Mouse (Mus musculus) urinary bladder, postnatal 14 days (tissue): ENCODE results near the gene Sypl.
A peak's percentile ranks its signal among the peaks of the same experiment; 100 is the strongest.

Experiments
- DNase-seq: peaks from one replicate; pipeline ENCODE4 v3.0.0; 2021; ENCODE audit warnings: low spot score

Gene Sypl

GRCm38 (mm10) chr12:33003339-33003965, 49.8 kb downstream of the Sypl start:
- DNase-seq = no peak

- DNase-seq = peak; percentile 52
Measured at GRCm38 (mm10) chr12:33005858-33006257, 52.2 kb downstream of the Sypl start.

DNA sequence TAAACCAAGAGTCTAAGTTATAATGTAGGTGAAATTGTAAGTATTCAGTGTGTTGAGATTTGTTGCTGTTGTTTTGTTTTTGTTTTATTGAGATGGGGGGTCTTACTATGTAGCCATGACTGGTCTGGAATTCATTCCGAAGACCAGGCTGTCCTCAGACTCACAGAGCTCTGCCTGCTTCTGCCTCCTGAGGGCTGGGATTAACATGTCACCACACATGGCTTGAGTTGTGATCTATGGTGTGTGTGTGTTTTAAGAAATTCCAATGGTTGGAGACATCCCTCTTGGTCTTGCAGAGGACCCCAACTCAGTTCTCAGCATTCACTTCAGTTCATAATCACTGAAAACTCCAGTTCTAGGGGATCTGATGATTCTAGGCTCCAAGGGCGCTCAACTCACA, 53.5 kb downstream of the Sypl start:
- DNase-seq = no peak

DNA sequence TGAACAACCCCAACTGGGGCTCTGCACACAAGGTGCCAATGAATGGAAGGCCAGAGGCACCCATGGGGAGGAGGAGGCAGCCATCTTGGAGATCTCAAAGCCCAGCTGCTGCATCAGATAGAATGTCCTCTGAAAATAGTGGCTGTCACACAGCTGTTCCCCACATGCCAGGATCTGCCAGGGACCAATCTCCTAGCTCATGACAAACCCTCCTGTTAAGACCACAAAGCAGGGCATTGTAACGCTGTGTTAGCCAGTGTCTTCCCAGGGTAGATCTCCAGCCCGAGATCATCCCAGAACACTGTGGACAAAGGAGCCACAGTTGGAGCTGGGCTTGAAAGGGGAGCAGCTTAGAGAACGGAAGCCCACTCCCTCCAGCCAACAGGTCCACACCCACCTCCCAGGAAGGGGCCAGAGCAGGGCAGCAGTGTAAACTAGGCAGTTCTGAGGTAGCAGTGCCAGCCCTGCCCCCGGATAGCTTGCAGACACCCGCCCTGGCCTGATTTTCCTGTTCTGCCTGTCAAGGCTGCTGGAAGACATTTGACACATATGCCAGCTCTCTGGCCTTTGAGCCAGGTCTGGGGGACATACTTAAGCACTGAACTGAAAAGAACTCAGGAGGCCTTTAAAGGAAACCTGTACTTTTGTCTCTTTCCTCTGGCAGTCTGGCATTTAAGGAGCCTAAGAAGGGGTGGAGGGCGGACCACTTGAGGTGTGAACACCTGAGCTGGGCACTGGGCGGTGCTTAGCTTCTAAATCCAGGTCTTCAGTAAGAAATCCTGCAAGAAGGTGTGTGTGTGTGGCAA, 54.8 kb downstream of the Sypl start:
- DNase-seq = peak; percentile 91

DNA sequence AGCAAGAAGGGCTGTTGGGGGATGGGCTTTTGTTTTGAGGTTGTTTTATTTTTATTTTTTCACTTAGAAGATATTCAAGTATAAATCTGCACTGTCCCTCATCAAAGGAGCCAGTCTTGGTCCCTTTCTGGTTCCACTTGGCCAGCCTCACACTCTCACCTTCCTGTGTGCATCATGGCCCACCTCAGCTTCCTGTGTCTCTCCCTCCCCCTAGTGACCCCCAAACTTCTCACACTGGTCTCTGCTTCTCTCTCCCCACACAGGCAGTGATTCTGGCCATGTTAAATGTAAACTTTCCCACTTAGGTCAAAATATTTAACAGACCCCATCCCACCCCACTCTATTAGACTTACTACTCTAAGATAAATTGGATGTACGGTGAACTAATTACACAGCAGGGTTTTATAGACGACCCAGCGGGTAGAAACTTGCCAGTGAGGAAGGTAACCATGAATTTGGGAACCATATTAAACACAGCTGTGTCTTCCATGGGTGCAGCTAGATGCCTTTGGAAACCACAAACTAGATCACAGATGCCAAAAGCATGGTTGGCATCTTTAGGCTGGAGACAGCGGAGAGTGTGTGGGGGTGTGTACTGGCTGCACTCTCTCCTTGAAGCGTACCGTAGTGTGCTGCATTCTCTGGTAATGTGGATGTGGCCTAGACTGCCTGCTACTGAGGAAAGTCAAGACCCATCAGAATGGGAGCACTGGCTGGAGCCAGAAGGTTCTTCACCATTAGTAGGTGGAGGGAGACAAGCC, 55.7 kb downstream of the Sypl start:
- no peak for DNase-seq

GRCm38 (mm10) chr12:33010026-33010425, 56.3 kb downstream of the Sypl start:
- DNase-seq = peak; percentile 63

- no peak for DNase-seq
Measured at GRCm38 (mm10) chr12:33014050-33014796, 60.5 kb downstream of the Sypl start.

DNA sequence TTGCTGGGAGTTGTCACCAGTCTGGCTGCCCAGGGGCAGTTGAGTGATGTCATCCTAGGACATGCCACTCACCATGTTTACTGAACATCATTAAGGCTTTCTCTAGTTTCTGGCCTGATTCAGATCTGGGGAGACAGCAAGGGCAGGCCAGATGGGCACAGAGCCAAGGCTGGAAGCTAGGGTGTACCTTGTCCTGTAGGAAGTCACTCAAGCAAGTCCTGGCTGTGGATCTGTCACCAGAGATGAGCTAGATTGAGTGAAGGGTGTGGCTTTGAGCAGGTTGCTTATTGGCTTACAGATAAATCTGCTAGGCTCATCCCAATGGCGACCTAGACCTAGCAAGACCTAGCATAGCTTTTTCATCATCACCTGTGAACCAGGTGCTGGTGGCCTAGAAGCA, 61.4 kb downstream of the Sypl start:
- DNase-seq = no peak

- no peak for DNase-seq
Measured at GRCm38 (mm10) chr12:33016824-33017705, 63.4 kb downstream of the Sypl start.

DNA sequence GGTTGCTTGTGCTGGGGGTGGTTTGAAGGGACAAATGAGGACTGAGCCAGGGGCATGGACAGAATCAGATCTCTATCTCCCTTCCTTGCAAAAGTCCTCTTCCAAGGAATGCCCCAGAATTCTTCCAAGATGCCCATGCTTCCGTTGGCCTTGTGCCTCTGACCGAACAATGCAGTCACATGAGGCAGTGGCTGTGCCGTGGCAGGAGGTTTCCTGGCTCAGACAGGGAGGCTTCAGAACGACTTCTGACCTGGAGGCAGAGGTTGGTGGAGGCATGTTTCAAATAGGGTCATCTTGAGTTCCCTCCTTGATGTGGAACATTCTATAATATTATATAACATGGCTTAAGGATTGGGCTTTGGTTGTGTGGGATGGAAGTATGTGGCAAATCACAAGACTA, 64.9 kb downstream of the Sypl start:
- no peak for DNase-seq

- peak; percentile 89 for DNase-seq
Measured at GRCm38 (mm10) chr12:33020011-33020410, 66.3 kb downstream of the Sypl start.

- no peak for DNase-seq
Measured at GRCm38 (mm10) chr12:33021140-33021539, 67.4 kb downstream of the Sypl start.

- no peak for DNase-seq
Measured at GRCm38 (mm10) chr12:33021751-33022150, 68.1 kb downstream of the Sypl start.

GRCm38 (mm10) chr12:33024524-33024923, 70.8 kb downstream of the Sypl start:
- DNase-seq = no peak

GRCm38 (mm10) chr12:33027093-33027492, 73.4 kb downstream of the Sypl start:
- peak; percentile 83 for DNase-seq

GRCm38 (mm10) chr12:33028109-33028691, 74.5 kb downstream of the Sypl start:
- no peak for DNase-seq

DNA sequence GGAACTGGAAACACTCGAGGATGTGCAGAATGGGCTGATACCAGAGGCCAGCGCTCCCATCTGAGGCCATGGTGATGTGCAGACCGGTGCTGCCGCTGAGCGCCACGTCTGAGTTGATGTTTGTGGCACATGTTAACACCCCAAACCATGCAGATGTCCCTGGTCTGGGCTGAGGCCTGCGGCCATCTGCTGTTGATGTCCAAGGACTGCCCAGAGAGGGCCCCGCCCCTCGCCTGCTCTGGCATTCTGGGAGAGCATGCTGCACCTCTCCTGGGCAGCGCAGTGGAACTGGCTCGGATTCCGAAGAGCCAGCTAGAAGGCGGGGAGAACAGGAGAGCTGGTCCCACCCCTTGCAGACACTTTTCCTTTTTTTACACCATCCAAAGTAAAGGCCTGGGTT, 75.0 kb downstream of the Sypl start:
- DNase-seq = no peak
